Mouse (Mus musculus) small intestine, adult 2 months (tissue): ENCODE results near the gene Vti1a. TPM values are rescaled to one million over a fixed set of nuclear protein-coding genes. Genes with fewer than 3 reads are reported as not detected.

ENCODE experiments used
- H3K27ac ChIP-seq: fragments of 200-500 bp; 2 replicates; pipeline ENCODE4 v1.5.1; 2012; ENCODE audit warnings: low read depth, low read length, control low read depth, inconsistent platforms; ENCODE audit not compliant: insufficient read depth
- H3K27me3 ChIP-seq: fragments of 200-500 bp; 2 replicates; pipeline ENCODE4 v1.6.1; 2012; ENCODE audit warnings: mild to moderate bottlenecking, moderate library complexity, low read length, inconsistent platforms; ENCODE audit not compliant: control insufficient read depth, insufficient read depth
- H3K36me3 ChIP-seq: fragments of 200-500 bp; 2 replicates; pipeline ENCODE4 v1.6.1; 2012; ENCODE audit warnings: mild to moderate bottlenecking, low read length, control low read depth, inconsistent platforms; ENCODE audit not compliant: control insufficient read depth, insufficient read depth
- H3K4me1 ChIP-seq: fragments of 200-500 bp; 2 replicates; pipeline ENCODE4 v1.6.1; 2012; ENCODE audit warnings: low read length, inconsistent platforms, mixed read lengths; ENCODE audit not compliant: control insufficient read depth, insufficient read depth, insufficient read length
- H3K4me3 ChIP-seq: fragments of 200-500 bp; 2 replicates; pipeline ENCODE4 v1.5.1; 2012; ENCODE audit warnings: low read depth, mild to moderate bottlenecking, control low read depth, inconsistent platforms, low read length, moderate library complexity
- CTCF ChIP-seq: fragments of 200-500 bp; IDR thresholded peaks from 2 replicates; pipeline ENCODE4 v1.5.1; 2012; ENCODE audit warnings: low read depth, mild to moderate bottlenecking, control low read depth, inconsistent platforms, low read length, moderate library complexity, mixed read lengths; ENCODE audit not compliant: insufficient replicate concordance, insufficient read length; ENCODE audit errors: extremely low read depth
- POLR2A ChIP-seq: fragments of 200-500 bp; IDR thresholded peaks from 2 replicates; pipeline ENCODE4 v1.6.1; 2012; ENCODE audit warnings: low read depth, mild to moderate bottlenecking, control low read depth, inconsistent platforms, low read length, moderate library complexity
- WGBS: fragments of 180-500 bp; shearing (Covaris S2); methylation state at CpG from one replicate; pipeline ENCODE4 v1.1.7; 2018; 5-methylcytosine and 5-hydroxymethylcytosine counted together
- polyA plus RNA-seq: library from polyadenylated mRNA; depleted of rRNA; stranded (reverse); fragments of >200 nt; gene quantifications from 2 replicates; pipeline ENCODE4 v1.2.3, GENCODE M21; 2012

Vti1a gene
- polyA plus RNA-seq, 1 experiment = 8.1 TPM

GRCm38 (mm10) chr19:55284093-55284492 is 32.0 kb upstream of the Vti1a start:
- H3K27ac ChIP-seq = no peak overlapping the region
- TF ChIP-seq POLR2A (no peak), CTCF (no peak)
- peaks cover 88% of the 10 kb centered on the region for H3K36me3 ChIP-seq
- H3K4me3 ChIP-seq = no peak overlapping the region
- H3K27me3 ChIP-seq = no peaks in the 10 kb centered on the region
- H3K4me1 ChIP-seq = no peaks in the 10 kb centered on the region
- WGBS = 81% methylated on average over 4 of the region's 4 CpGs

GRCm38 (mm10) chr19:55286034-55286433 is 30.1 kb upstream of the Vti1a start:
- Histone ChIP-seq H3K27me3 (no peaks in the 10 kb centered on the region), H3K4me3 (no peak overlapping the region), H3K27ac (no peak overlapping the region), H3K4me1 (no peaks in the 10 kb centered on the region), H3K36me3 (peaks cover 90% of the 10 kb centered on the region)
- TF ChIP-seq POLR2A (no peak), CTCF (no peak)
- 93% methylated on average over 4 of the region's 4 CpGs for WGBS

- H3K4me3 ChIP-seq = no peak overlapping the region
- no peaks in the 10 kb centered on the region for H3K4me1 ChIP-seq
- H3K27ac ChIP-seq = no peak overlapping the region
- H3K27me3 ChIP-seq = no peaks in the 10 kb centered on the region
- H3K36me3 ChIP-seq = peaks cover 88% of the 10 kb centered on the region
- TF ChIP-seq CTCF (no peak), POLR2A (no peak)
Observed at GRCm38 (mm10) chr19:55288974-55289373, 27.1 kb upstream of the Vti1a start.

GRCm38 (mm10) chr19:55290621-55291270 is 25.3 kb upstream of the Vti1a start:
- peaks cover 90% of the 10 kb centered on the region for H3K36me3 ChIP-seq
- TF ChIP-seq CTCF (no peak), POLR2A (no peak)
- no peak overlapping the region for H3K27ac ChIP-seq
- 87% methylated on average over 2 of the region's 2 CpGs for WGBS
- no peaks in the 10 kb centered on the region for H3K27me3 ChIP-seq
- no peak overlapping the region for H3K4me3 ChIP-seq
- no peaks in the 10 kb centered on the region for H3K4me1 ChIP-seq

- no peak overlapping the region for H3K4me3 ChIP-seq
- no peak overlapping the region for H3K27ac ChIP-seq
- peaks cover 90% of the 10 kb centered on the region for H3K36me3 ChIP-seq
- no peak for TF ChIP-seq POLR2A
- no peak for TF ChIP-seq CTCF
- H3K27me3 ChIP-seq = no peaks in the 10 kb centered on the region
- no peaks in the 10 kb centered on the region for H3K4me1 ChIP-seq
- whole genome bisulfite sequencing = 89% methylated on average over 2 of the region's 2 CpGs
Observed at GRCm38 (mm10) chr19:55292210-55292850, 23.8 kb upstream of the Vti1a start.

GRCm38 (mm10) chr19:55293175-55293574 is 22.9 kb upstream of the Vti1a start:
- WGBS = 44% methylated on average over 4 of the region's 4 CpGs
- H3K4me3 ChIP-seq = no peak overlapping the region
- no peak overlapping the region for H3K27ac ChIP-seq
- H3K27me3 ChIP-seq = no peaks in the 10 kb centered on the region
- TF ChIP-seq POLR2A (no peak), CTCF (no peak)
- peaks cover 88% of the 10 kb centered on the region for H3K36me3 ChIP-seq
- H3K4me1 ChIP-seq = no peaks in the 10 kb centered on the region

GRCm38 (mm10) chr19:55295075-55295474 is 21.0 kb upstream of the Vti1a start:
- no peaks in the 10 kb centered on the region for H3K27me3 ChIP-seq
- WGBS = 80% methylated on average over 9 of the region's 9 CpGs
- no peak for TF ChIP-seq CTCF
- no peak for TF ChIP-seq POLR2A
- peaks cover 82% of the 10 kb centered on the region for H3K36me3 ChIP-seq
- no peak overlapping the region for H3K4me3 ChIP-seq
- no peaks in the 10 kb centered on the region for H3K4me1 ChIP-seq
- no peak overlapping the region for H3K27ac ChIP-seq
